Mouse (Mus musculus): ENCODE measurements at regions not wholly inside any gene's neighbourhood (a gene's known extent, or its start where the extent isn't known, plus 50 kb on each side); places are given as distances from the start of the nearest gene placed in this dataset.

GRCm38 (mm10) chrX:82741478-82741877, 207.2 kb upstream of the Dmd start:
- in situ Hi-C loops (cut with MboI, MseI): no loop called here

DNA sequence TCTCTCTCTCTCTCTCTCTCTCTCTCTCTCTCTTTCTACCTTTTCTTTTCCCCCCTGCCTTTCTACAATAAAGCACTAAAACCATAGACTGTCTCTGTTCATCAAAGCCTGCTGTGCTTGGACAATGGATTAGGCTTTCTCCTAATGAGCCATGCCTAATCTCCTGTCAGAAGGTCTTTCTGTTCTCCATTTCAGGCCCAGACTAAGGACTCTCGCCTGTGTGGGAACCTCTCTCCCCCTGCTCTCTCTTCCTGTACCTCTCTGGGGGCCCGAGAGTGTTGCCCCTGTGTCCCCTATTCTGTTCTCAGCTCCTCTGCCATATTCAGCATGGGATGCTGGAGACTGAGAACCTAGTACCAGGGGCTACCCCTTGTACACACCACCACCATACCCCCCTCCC, 184.5 kb upstream of the Dmd start:
- in situ Hi-C loops (cut with MboI, MseI): no loop called here

DNA sequence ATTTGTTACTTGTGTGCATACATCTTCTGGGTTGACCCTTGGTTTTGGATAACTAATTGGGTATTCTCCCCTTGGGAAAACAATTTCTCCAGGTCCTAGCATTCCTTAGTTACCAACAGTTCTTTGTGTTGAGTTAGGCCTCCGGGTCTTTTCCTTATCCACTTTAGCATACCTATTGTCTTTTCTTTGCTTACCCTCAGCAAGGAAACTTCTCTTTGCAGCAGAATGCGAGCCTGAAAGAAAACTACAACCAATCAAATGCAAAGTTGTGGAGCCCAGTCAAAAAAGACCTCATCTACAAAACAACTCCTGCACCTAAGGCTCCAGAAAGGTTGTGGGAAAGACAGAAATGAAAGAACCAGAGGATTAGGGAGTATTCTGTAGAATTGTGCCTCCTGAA, 139.5 kb upstream of the Dmd start:
- in situ Hi-C loops (cut with MboI, MseI): loop anchor here in 1 of 2 experiments (10.0 kb wide), 1 partner anchor 734 kb away; no protein-coding TSS in a partner anchor

DNA sequence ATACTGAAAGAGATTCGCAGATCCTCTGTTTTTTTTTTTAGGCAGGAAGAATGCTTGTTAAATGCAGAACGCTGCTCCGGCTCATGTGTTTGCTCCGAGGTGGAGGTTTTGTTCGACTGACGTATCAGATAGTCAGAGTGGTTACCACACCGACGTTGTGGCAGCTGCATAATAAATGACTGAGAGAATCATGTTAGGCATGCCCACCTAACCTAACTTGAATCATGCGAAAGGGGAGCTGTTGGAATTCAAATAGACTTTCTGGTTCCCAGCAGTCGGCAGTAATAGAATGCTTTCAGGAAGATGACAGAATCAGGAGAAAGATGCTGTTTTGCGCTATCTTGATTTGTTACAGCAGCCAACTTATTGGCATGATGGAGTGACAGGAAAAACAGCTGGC, 134.1 kb upstream of the Dmd start:
- in situ Hi-C loops (cut with MboI, MseI): no loop called here

DNA sequence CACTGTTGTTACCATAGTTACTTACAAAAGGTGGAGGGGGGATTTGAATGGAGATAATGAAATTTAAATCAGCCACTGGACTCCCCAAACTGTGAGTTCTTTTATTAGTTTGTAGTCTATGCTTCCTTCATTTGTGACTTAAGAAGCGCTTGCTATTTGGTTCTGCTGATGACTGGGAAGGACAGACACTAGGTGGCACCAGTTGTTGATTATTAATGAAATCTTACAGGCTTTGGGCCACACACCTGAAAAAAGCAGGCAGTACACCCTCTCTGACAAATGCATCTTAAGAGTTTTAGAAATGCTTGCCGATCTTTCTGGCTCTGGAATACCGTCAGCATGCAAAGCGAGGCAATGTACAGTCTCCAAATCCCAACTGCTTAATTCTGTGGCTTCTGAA, 131.6 kb upstream of the Dmd start:
- in situ Hi-C loops (cut with MboI, MseI): no loop called here

GRCm38 (mm10) chrX:82823606-82824005, 125.1 kb upstream of the Dmd start:
- in situ Hi-C loops (cut with MboI, MseI): loop anchor here in 1 of 2 experiments (5.0 kb wide), 1 partner anchor 91 kb away; no protein-coding TSS in a partner anchor

- in situ Hi-C loops (cut with MboI, MseI): loop anchor here in 1 of 2 experiments (25.0 kb wide), 1 partner anchor 1496 kb away; no protein-coding TSS in a partner anchor
Observed at GRCm38 (mm10) chrX:82866116-82866515, 82.6 kb upstream of the Dmd start.

Data from T-helper 17 cell (primary cell).